Mouse (Mus musculus): ENCODE data around the gene Olfr564.

Gene Olfr564

DNA sequence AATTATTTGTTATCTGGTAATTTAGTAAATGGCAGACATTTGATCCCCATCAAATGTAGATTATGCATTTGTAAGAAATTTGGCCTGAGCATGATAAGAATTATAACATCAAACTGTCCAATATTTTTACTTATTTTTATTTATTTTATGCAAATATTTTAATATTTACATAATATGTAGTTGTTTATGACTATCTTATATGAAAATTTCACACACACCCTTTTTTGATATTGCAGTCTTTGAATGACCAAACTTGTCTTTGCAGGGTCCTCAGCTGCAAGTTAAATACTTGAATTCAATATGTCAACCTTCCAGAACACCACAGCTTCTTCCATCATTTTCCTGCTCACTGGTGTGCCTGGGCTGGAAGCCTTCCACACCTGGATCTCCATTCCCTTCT lies at the start of gene Olfr564:
Gene Olfr564, plus strand, starts transcription at position 301 of the 400 bp plus-strand sequence.
- no peak for DNase-seq

DNA sequence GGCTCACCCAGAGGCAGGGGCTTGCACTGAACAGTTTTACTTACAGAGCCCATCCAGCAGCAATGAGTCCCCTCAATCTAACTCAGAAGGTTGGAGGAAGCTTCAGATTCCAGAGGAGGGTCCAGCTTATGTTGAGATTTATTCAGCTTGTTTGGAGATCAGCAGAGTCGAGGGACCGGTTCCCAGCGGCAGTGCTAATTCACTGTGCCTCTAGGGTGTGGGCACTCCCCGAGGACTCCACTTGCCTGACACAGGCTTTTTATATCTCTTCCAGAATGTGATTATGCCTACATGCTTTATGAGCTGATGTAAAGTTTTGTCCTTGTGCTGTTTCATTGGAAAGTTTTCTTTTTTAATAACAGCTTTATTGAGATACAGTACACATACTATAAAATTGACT lies 44.0 kb upstream of the Olfr564 start, which contains the start of the genes Olfr560 and Olfr78:
Gene Olfr560, minus strand, starts transcription at position 101 of the 400 bp plus-strand sequence.
Gene Olfr78, minus strand, starts transcription at position 206 of the 400 bp plus-strand sequence.
- no peak for DNase-seq

DNA sequence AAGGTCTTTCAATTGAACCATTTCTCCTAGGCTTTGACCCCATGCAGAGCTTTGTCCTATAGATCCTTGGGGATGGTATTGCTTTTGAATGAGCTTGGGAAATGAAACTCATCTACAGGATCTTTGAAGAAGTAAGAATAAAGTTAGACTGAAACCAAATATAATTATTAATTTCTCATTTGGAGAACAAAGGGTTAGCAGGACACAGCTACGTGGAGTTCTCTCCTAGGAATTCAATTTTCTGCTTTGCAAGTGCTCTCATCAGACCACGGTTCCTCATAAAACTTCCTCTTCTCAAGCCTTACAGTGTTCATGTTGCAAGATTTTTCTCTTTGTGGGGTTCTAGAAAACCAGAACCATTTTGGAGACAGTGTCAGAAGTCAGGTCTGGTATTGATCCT lies 32.4 kb upstream of the Olfr564 start, which contains the start of gene Olfr561:
Gene Olfr561, plus strand, starts transcription at position 301 of the 400 bp plus-strand sequence.
- DNase-seq: no peak

Data from heart, adult 11 months (tissue).